Mouse (Mus musculus): ENCODE data around the gene Fam222b. TPM values are rescaled to one million over a fixed set of nuclear protein-coding genes. Genes with fewer than 3 reads are reported as not detected.
A peak's percentile ranks its signal among the peaks of the same experiment; 100 is the strongest.

The Fam222b gene
- polyA plus RNA-seq, 1 experiment from 2014 or later = 12.7 TPM

GRCm38 (mm10) chr11:78137584-78137983 lies 43.1 kb downstream of the Fam222b start:
- Histone ChIP-seq H3K9ac (replicated peaks) (no peak overlapping the region), H3K27me3 (no peaks in the 10 kb centered on the region), H3K4me1 (replicated peaks) (no peaks in the 10 kb centered on the region), H3K9me3 (no peaks in the 10 kb centered on the region), H3K27ac (no peak overlapping the region), H3K36me3 (0 out of 2 replicates have a peak, but pooled peaks cover 7% of the 10 kb centered on the region), H3K4me3 (replicated peaks) (no peak overlapping the region), H3K4me2 (no peak overlapping the region)
- WGBS = 82% methylated on average over 4 of the region's 4 CpGs
- ATAC-seq (ENCODE audit: insufficient number of reproducible peaks, insufficient read depth, low FRiP score, low TSS enrichment, low read depth) = no peak

GRCm38 (mm10) chr11:78138023-78138422 lies 43.6 kb downstream of the Fam222b start:
- H3K9me3 ChIP-seq = no peaks in the 10 kb centered on the region
- no peaks in the 10 kb centered on the region for H3K27me3 ChIP-seq
- H3K36me3 ChIP-seq = peaks cover 6% of the 10 kb centered on the region
- ATAC-seq (ENCODE audit: insufficient number of reproducible peaks, insufficient read depth, low FRiP score, low TSS enrichment, low read depth) = no peak
- H3K9ac ChIP-seq (replicated peaks) = no peak overlapping the region
- WGBS = 85% methylated on average over 3 of the region's 3 CpGs
- no peak overlapping the region for H3K4me3 ChIP-seq (replicated peaks)
- H3K4me2 ChIP-seq = no peak overlapping the region
- no peaks in the 10 kb centered on the region for H3K4me1 ChIP-seq (replicated peaks)
- H3K27ac ChIP-seq = no peak overlapping the region

GRCm38 (mm10) chr11:78140665-78141064 lies 46.2 kb downstream of the Fam222b start:
- Histone ChIP-seq H3K27me3 (no peaks in the 10 kb centered on the region), H3K4me3 (replicated peaks) (no peak overlapping the region), H3K4me2 (no peak overlapping the region), H3K9ac (replicated peaks) (no peak overlapping the region), H3K9me3 (no peaks in the 10 kb centered on the region), H3K4me1 (replicated peaks) (no peaks in the 10 kb centered on the region), H3K36me3 (peaks cover 32% of the 10 kb centered on the region), H3K27ac (no peak overlapping the region)
- 81% methylated on average over 5 of the region's 5 CpGs for WGBS
- no peak for ATAC-seq (ENCODE audit: insufficient number of reproducible peaks, insufficient read depth, low FRiP score, low TSS enrichment, low read depth)

GRCm38 (mm10) chr11:78143520-78143919 lies 49.1 kb downstream of the Fam222b start:
- H3K9ac ChIP-seq (replicated peaks) = no peak overlapping the region
- 97% methylated on average over 2 of the region's 2 CpGs for WGBS
- peaks cover 58% of the 10 kb centered on the region for H3K36me3 ChIP-seq
- H3K4me1 ChIP-seq (replicated peaks) = no peaks in the 10 kb centered on the region
- H3K27ac ChIP-seq = no peak overlapping the region
- H3K4me2 ChIP-seq = no peak overlapping the region
- no peaks in the 10 kb centered on the region for H3K9me3 ChIP-seq
- no peak overlapping the region for H3K4me3 ChIP-seq (replicated peaks)
- no peaks in the 10 kb centered on the region for H3K27me3 ChIP-seq
- ATAC-seq (ENCODE audit: insufficient number of reproducible peaks, insufficient read depth, low FRiP score, low TSS enrichment, low read depth) = no peak

GRCm38 (mm10) chr11:78146168-78146567 lies 51.7 kb downstream of the Fam222b start:
- WGBS = 90% methylated on average over 5 of the region's 5 CpGs
- Histone ChIP-seq H3K4me1 (replicated peaks) (no peaks in the 10 kb centered on the region), H3K36me3 (peaks cover 83% of the 10 kb centered on the region), H3K4me3 (replicated peaks) (no peak overlapping the region), H3K4me2 (no peak overlapping the region), H3K9ac (replicated peaks) (0 out of 2 replicates have a peak overlapping the region, but pooled peaks have one; percentile 18), H3K27ac (no peak overlapping the region), H3K27me3 (no peaks in the 10 kb centered on the region), H3K9me3 (no peaks in the 10 kb centered on the region)
- no peak for ATAC-seq (ENCODE audit: insufficient number of reproducible peaks, insufficient read depth, low FRiP score, low TSS enrichment, low read depth)

- Histone ChIP-seq H3K4me2 (no peak overlapping the region), H3K9me3 (no peaks in the 10 kb centered on the region), H3K27ac (no peak overlapping the region), H3K36me3 (peaks cover 83% of the 10 kb centered on the region), H3K4me3 (replicated peaks) (no peak overlapping the region), H3K27me3 (no peaks in the 10 kb centered on the region), H3K4me1 (replicated peaks) (no peaks in the 10 kb centered on the region), H3K9ac (replicated peaks) (0 out of 2 replicates have a peak overlapping the region, but pooled peaks have one; percentile 18)
- no peak for ATAC-seq (ENCODE audit: insufficient number of reproducible peaks, insufficient read depth, low FRiP score, low TSS enrichment, low read depth)
- 89% methylated on average over 6 of the region's 6 CpGs for WGBS
Measured at GRCm38 (mm10) chr11:78146707-78147543, 52.5 kb downstream of the Fam222b start.

- Histone ChIP-seq H3K27me3 (no peaks in the 10 kb centered on the region), H3K27ac (no peak overlapping the region), H3K4me2 (no peak overlapping the region), H3K4me1 (replicated peaks) (no peaks in the 10 kb centered on the region), H3K9me3 (no peaks in the 10 kb centered on the region), H3K36me3 (peaks cover 92% of the 10 kb centered on the region), H3K4me3 (replicated peaks) (no peak overlapping the region), H3K9ac (replicated peaks) (no peak overlapping the region)
- ATAC-seq (ENCODE audit: insufficient number of reproducible peaks, insufficient read depth, low FRiP score, low TSS enrichment, low read depth) = no peak
- WGBS = 43% methylated on average over 1 of the region's 1 CpGs
Measured at GRCm38 (mm10) chr11:78151161-78151560, 56.7 kb downstream of the Fam222b start.

- peaks cover 94% of the 10 kb centered on the region for H3K36me3 ChIP-seq
- no peak for ATAC-seq (ENCODE audit: insufficient number of reproducible peaks, insufficient read depth, low FRiP score, low TSS enrichment, low read depth)
Measured at GRCm38 (mm10) chr11:78152299-78153231, 58.1 kb downstream of the Fam222b start.

GRCm38 (mm10) chr11:78153778-78154177 lies 59.3 kb downstream of the Fam222b start:
- Histone ChIP-seq H3K27ac (no peak overlapping the region), H3K4me2 (no peak overlapping the region), H3K9ac (replicated peaks) (no peak overlapping the region), H3K27me3 (no peaks in the 10 kb centered on the region), H3K9me3 (no peaks in the 10 kb centered on the region), H3K36me3 (peaks cover 95% of the 10 kb centered on the region), H3K4me3 (replicated peaks) (no peak overlapping the region), H3K4me1 (replicated peaks) (0 out of 2 replicates have a peak, but pooled peaks cover 10% of the 10 kb centered on the region)
- no peak for ATAC-seq (ENCODE audit: insufficient number of reproducible peaks, insufficient read depth, low FRiP score, low TSS enrichment, low read depth)
- WGBS = 86% methylated on average over 13 of the region's 13 CpGs

More at GRCm38 (mm10) chr11:78152299-78153231, 58.1 kb downstream of the Fam222b start:
- Histone ChIP-seq H3K9ac (replicated peaks) (no peak overlapping the region), H3K27ac (0 out of 2 replicates have a peak overlapping the region, but pooled peaks have one; percentile 23), H3K27me3 (no peaks in the 10 kb centered on the region), H3K9me3 (no peaks in the 10 kb centered on the region), H3K4me3 (replicated peaks) (no peak overlapping the region), H3K4me1 (replicated peaks) (0 out of 2 replicates have a peak, but pooled peaks cover 3% of the 10 kb centered on the region), H3K4me2 (no peak overlapping the region)
- 63% methylated on average over 9 of the region's 9 CpGs for WGBS

GRCm38 (mm10) chr11:78155674-78156073 lies 61.2 kb downstream of the Fam222b start:
- ATAC-seq (ENCODE audit: insufficient number of reproducible peaks, insufficient read depth, low FRiP score, low TSS enrichment, low read depth) = no peak
- H3K4me3 ChIP-seq (replicated peaks) = no peak overlapping the region
- H3K9ac ChIP-seq (replicated peaks) = no peak overlapping the region
- peaks cover 96% of the 10 kb centered on the region for H3K36me3 ChIP-seq
- no peak overlapping the region for H3K27ac ChIP-seq
- peaks cover 26% of the 10 kb centered on the region for H3K4me1 ChIP-seq (replicated peaks)
- 83% methylated on average over 5 of the region's 5 CpGs for WGBS
- H3K9me3 ChIP-seq = no peaks in the 10 kb centered on the region
- H3K4me2 ChIP-seq = no peak overlapping the region
- H3K27me3 ChIP-seq = no peaks in the 10 kb centered on the region

- Histone ChIP-seq H3K27ac (no peak overlapping the region), H3K9ac (replicated peaks) (no peak overlapping the region), H3K4me2 (no peak overlapping the region), H3K9me3 (no peaks in the 10 kb centered on the region), H3K4me3 (replicated peaks) (no peak overlapping the region), H3K27me3 (no peaks in the 10 kb centered on the region), H3K4me1 (replicated peaks) (peaks cover 28% of the 10 kb centered on the region), H3K36me3 (peaks cover 96% of the 10 kb centered on the region)
- WGBS = 74% methylated on average over 6 of the region's 6 CpGs
- ATAC-seq (ENCODE audit: insufficient number of reproducible peaks, insufficient read depth, low FRiP score, low TSS enrichment, low read depth) = no peak
Measured at GRCm38 (mm10) chr11:78156156-78156699, 61.8 kb downstream of the Fam222b start.
